Mouse (Mus musculus): Measurements from ENCODE around the gene Teddm1a.

GRCm38 (mm10) chr1:153922571-153923021 lies 31.1 kb downstream of the Teddm1a start:
- TF ChIP-seq POLR2A (IDR thresholded peaks at IDR 0.05; ENCODE audit: insufficient read length, low read depth) (no peak), CEBPB (IDR thresholded peaks at IDR 0.05; ENCODE audit: insufficient read depth, poor library complexity, severe bottlenecking) (no peak), POLR2AphosphoS2 (IDR thresholded peaks at IDR 0.05; ENCODE audit: insufficient read length, low read depth) (no peak)

All from myocyte (in vitro differentiated cells).